Mouse (Mus musculus): ENCODE results near the gene Sf3a3. TPM values are rescaled to one million over a fixed set of nuclear protein-coding genes. Genes with fewer than 3 reads are reported as not detected.

The Sf3a3 gene
- polyA plus RNA-seq, 1 experiment from 2014 or later: 73.6 TPM

DNA sequence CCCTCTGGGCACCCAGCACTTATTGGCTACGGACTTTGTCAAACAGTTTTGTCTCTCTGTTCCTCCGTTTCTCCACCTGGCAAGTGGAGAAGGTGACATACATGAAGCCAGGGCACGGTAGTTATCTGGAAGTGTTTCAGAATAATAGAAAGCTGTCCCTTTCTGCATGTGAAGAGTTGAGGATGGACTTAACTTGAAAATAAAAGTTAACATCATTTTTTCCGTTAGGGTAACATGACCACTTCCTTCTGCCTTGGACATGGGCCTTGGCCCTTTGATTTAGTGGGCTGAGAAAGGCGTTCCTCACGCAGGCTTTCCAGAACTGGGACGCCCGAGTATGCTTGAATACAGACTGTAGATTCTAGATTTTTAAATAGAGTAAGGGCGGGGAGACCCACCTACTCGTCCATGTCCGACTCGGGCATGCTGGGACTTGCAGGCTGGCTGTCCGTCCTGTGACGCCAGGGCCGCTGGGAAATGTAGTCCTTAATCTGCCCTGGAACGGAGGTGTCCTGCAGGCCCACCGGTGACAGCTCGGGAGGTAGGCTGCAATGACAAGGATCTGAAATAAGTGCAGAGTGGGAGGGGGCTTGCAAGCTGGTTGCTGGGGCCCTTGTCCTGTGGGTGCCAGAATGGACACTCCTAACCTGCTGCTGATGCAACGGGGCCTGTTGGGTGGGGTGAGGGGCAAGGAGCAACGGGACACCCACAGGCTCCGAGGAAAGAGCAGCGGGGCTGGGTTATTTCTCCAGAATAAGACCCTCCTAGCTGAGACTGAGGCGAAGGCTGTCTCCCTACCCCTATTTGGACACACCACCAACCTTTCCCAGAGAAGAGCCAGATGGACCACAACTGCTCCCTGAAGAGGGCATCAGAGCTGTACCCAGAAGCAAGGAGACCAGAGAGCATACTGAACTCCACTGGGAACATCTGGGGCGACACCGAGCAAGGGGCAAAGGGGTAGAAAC is 27.1 kb downstream of the Sf3a3 start, which contains the start of gene Inpp5b:
Gene Inpp5b (plus strand): TSS at position 475 of the 968 bp plus-strand sequence.
- Histone ChIP-seq H3K36me3 (no peaks in the 10 kb centered on the region), H3K4me3 (peak within 1 kb of the TSS; percentile 70), H3K9ac (peak within 1 kb of the TSS; percentile 69), H3K27ac (peak within 1 kb of the TSS; percentile 30; the same call in 1 of the 2 replicates), H3K27me3 (no peaks in the 10 kb centered on the region), H3K4me1 (replicated peaks) (peaks cover 9% of the 10 kb centered on the region), H3K9me3 (replicated peaks) (no peaks in the 10 kb centered on the region), H3K4me2 (peak within 1 kb of the TSS; percentile 83)
- ATAC-seq (replicated peaks; ENCODE audit: insufficient number of reproducible peaks, insufficient read depth, low FRiP score, low read depth): peak; percentile 78
- 14% methylated on average over 25 of the region's 25 CpGs for WGBS

DNA sequence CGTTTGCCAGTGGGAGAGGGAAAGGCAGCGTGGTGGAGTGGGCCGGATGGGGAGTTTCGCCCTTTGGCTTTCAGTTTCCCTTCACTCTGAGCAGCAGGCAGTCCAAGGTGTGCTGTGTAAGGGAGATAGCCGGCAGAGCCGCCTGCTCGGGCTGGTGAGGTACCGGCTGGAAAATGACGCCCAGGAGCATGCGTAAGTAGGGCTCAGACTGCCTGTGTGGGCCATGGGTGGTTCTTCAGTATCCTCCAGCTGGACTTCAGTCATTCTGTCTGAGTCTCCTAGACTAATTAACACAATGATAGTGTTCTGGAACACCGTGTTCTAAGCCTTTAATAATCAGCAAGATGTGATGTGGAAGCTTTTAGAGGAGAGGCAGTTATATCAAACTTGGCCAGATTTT is 28.3 kb downstream of the Sf3a3 start:
- H3K4me3 ChIP-seq: no peak overlapping the region
- no peak overlapping the region for H3K9ac ChIP-seq
- no peaks in the 10 kb centered on the region for H3K36me3 ChIP-seq
- H3K4me1 ChIP-seq (replicated peaks): peaks cover 9% of the 10 kb centered on the region
- H3K27ac ChIP-seq: no peak overlapping the region
- no peak for ATAC-seq (replicated peaks; ENCODE audit: insufficient number of reproducible peaks, insufficient read depth, low FRiP score, low read depth)
- whole genome bisulfite sequencing: 82% methylated on average over 11 of the region's 11 CpGs
- H3K27me3 ChIP-seq: no peaks in the 10 kb centered on the region
- peak overlapping the region; percentile 83; the same call in 1 of the 2 replicates for H3K4me2 ChIP-seq
- H3K9me3 ChIP-seq (replicated peaks): no peaks in the 10 kb centered on the region

DNA sequence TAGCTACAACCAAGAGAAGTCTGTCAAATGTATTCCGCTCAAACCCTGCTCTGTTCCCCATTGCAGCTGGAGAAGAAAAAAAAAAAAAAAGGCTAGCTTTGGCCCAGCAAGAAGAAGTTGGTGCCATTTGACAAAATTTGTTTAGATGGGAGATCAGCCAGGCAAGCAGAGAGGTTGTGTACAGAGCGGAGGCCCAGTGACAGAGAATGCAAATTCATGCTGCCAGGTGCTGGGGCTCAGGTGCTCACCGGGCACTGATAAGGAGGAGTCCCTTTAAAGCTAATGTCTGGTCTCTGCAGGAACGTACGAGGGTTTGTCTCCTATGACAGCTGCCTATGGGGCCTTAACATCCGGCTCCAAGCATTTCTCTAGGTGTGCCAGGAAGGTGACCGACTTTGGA is 32.0 kb downstream of the Sf3a3 start:
- H3K4me2 ChIP-seq: no peak overlapping the region
- whole genome bisulfite sequencing: 76% methylated on average over 7 of the region's 7 CpGs
- H3K4me3 ChIP-seq: no peak overlapping the region
- no peak for ATAC-seq (replicated peaks; ENCODE audit: insufficient number of reproducible peaks, insufficient read depth, low FRiP score, low read depth)
- H3K27ac ChIP-seq: no peak overlapping the region
- no peaks in the 10 kb centered on the region for H3K36me3 ChIP-seq
- no peaks in the 10 kb centered on the region for H3K27me3 ChIP-seq
- H3K9ac ChIP-seq: no peak overlapping the region
- H3K9me3 ChIP-seq (replicated peaks): no peaks in the 10 kb centered on the region
- peaks cover 12% of the 10 kb centered on the region for H3K4me1 ChIP-seq (replicated peaks)

DNA sequence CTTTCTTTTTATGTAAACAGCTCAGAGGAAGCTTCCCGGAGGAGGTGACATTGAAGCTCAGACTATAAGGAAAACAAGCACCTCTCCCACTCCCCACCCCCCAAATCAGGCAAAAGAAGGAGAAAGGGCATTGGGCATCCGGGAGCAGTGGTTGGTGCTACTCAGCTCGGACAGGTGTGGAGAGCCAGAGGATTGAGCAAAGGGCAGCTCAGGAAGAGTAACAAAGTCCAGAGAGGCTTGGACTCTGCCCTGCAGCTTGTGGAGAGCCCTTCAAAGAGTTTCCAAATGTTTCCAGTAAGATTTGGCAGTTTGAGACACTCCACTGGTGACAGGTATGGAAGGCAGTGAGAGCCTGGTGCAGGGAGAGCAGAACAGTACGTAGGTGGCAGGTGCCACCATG is 33.3 kb downstream of the Sf3a3 start:
- no peak overlapping the region for H3K9ac ChIP-seq
- H3K36me3 ChIP-seq: no peaks in the 10 kb centered on the region
- peaks cover 17% of the 10 kb centered on the region for H3K4me1 ChIP-seq (replicated peaks)
- no peak overlapping the region for H3K4me3 ChIP-seq
- H3K27me3 ChIP-seq: no peaks in the 10 kb centered on the region
- H3K9me3 ChIP-seq (replicated peaks): no peaks in the 10 kb centered on the region
- no peak overlapping the region for H3K27ac ChIP-seq
- no peak overlapping the region for H3K4me2 ChIP-seq
- no peak for ATAC-seq (replicated peaks; ENCODE audit: insufficient number of reproducible peaks, insufficient read depth, low FRiP score, low read depth)
- WGBS: 61% methylated on average over 4 of the region's 4 CpGs

DNA sequence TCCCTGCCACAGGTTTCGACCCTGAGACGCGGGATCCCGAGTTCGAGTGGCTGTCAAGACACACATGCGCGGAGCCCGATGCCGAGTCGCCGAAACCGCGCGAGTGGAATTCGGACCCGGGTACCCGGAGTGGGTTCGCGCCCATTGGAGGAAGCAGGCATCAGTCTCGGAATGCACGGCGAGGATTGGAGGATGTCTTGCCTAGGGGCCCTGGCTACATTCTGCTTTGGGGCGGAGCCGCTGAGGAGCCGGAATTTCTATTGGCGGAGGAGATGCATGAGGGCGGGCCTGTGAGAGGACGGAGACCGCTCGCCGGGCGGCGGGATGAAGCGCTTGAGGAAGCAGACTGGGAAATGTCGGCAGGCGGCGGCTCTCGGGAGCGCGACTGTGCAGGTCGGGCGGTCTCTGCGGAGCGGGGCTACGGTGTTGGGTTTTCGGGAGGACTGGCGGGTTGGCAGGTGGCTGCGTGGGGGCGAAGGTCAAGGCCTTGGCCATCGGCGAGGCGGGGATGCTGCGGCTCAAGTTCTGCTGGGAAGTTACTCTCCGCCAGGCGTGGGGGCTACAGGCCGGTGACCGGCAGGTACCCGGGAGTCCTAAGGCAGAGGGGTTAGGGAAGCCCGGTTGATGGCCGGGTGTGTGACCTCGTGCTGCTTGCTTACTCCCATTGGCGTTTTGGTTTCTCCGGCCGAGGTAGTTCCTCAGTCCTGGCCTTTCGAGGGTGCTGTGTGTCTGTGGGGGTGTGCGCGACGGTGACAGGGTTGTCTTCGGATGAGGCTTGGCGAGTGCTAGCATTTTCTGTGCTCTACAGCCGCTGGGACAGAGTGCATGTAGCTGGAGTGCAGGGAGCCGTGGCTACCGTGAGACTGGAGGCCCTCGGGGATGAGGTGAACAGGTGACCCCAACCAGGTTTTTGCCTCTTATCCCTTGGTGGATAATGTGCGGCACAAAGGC is 37.0 kb downstream of the Sf3a3 start:
- no peaks in the 10 kb centered on the region for H3K36me3 ChIP-seq
- peak overlapping the region; percentile 92 for H3K4me3 ChIP-seq
- under 1% methylated on average over 75 of the region's 75 CpGs for WGBS
- peaks cover 31% of the 10 kb centered on the region for H3K4me1 ChIP-seq (replicated peaks)
- H3K9ac ChIP-seq: peak overlapping the region; percentile 77
- no peaks in the 10 kb centered on the region for H3K27me3 ChIP-seq
- ATAC-seq (replicated peaks; ENCODE audit: insufficient number of reproducible peaks, insufficient read depth, low FRiP score, low read depth): peak; percentile 99
- peak overlapping the region; percentile 47 for H3K27ac ChIP-seq
- no peaks in the 10 kb centered on the region for H3K9me3 ChIP-seq (replicated peaks)
- peak overlapping the region; percentile 97 for H3K4me2 ChIP-seq

DNA sequence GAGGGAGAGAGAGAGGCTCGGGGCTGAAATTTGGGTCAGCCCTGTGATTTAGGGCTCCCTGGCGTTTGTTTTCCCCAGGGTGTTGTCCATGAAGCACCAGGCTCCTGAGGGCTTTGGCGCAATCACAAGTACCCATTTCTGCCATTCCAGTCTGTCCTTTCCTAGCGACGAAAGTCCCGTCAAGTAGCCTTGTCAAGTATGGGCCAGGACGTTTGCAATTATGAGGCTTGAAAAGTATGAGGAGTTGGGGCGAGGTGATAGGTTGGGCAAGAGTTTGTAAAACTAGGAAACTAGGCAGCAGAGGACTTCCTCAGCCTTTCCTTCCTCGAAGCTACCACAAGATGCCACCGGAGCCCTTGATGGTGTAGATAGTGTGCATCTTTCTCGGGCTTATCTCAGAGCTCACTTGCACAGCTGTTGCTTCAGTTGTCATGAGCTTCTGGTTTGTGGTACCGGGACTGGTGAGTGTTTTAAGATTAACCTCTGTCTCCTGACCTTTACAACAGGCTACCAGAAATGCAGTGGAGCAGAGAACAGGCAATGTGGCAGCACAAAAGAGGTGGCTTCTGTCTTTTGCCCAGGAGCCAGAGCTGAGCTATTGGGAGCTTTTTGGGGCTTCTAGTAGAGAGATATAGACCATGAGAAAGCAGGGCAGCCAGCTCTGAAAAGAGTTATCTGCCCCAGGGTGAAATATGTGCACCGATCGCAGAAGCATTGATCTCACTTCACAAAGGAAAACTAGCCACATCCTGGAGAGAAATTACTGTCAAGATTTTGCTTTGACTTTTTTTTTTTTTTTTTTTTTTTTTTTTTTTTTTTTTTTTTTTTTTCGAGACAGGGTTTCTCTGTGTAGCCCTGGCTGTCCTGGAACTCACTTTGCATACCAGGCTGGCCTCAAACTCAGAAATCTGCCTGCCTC is 38.0 kb downstream of the Sf3a3 start:
- no peak for ATAC-seq (replicated peaks; ENCODE audit: insufficient number of reproducible peaks, insufficient read depth, low FRiP score, low read depth)
- Histone ChIP-seq H3K4me2 (peak overlapping the region; percentile 97), H3K9ac (peak overlapping the region; percentile 77), H3K27ac (peak overlapping the region; percentile 47; the same call in 1 of the 2 replicates), H3K9me3 (replicated peaks) (no peaks in the 10 kb centered on the region), H3K4me3 (peak overlapping the region; percentile 92), H3K36me3 (no peaks in the 10 kb centered on the region), H3K4me1 (replicated peaks) (peaks cover 31% of the 10 kb centered on the region), H3K27me3 (no peaks in the 10 kb centered on the region)
- WGBS: 17% methylated on average over 15 of the region's 15 CpGs

DNA sequence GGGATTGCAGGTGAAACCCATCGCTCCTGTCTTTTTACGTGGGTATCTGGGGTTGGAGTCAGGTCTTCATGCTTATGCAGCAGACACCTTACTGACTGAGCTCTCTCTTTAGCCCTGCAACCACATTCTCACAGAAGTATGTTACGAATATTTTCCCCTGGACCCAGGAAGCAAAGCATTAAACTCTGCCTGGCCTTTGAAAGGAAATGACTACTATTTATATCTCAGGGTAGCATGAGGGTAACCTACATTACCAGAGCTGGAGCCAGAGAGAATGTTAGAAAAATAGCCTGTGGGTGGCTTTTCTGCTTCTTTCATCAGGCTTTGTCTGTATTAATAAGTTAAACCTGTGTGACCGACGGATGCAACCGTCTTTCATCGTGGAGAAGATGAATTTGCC is 41.0 kb downstream of the Sf3a3 start:
- no peak for ATAC-seq (replicated peaks; ENCODE audit: insufficient number of reproducible peaks, insufficient read depth, low FRiP score, low read depth)
- no peak overlapping the region for H3K4me2 ChIP-seq
- H3K9me3 ChIP-seq (replicated peaks): no peaks in the 10 kb centered on the region
- no peak overlapping the region for H3K27ac ChIP-seq
- no peaks in the 10 kb centered on the region for H3K27me3 ChIP-seq
- H3K9ac ChIP-seq: no peak overlapping the region
- 57% methylated on average over 7 of the region's 7 CpGs for WGBS
- H3K4me1 ChIP-seq (replicated peaks): peaks cover 34% of the 10 kb centered on the region
- H3K4me3 ChIP-seq: no peak overlapping the region
- no peaks in the 10 kb centered on the region for H3K36me3 ChIP-seq

DNA sequence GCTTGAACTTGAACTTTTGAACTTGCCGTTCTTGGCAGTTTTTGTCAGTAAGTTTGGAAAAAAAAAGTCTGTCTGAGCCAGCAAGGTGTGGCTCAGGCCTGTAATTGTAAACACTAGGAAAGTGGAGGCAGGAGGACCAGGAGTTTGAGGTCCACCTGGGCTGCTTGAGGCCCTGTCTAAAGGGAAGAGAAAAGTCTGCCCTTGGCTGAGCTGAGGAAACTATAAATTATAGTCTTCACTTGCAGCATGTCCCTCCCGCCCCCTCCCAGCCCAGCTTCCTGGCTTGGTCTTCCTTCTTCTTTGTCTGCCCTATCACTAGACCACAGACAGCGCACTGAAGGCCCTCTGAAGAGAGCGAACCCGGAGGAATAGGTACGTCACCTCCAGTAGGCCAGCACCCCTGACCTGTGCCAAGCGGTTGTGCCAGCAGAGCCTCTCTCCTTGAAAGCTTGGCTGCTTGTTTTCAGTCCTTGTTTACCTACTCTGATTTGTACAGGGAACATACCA is 44.8 kb downstream of the Sf3a3 start:
- no peak for ATAC-seq (replicated peaks; ENCODE audit: insufficient number of reproducible peaks, insufficient read depth, low FRiP score, low read depth)
- Histone ChIP-seq H3K9ac (no peak overlapping the region), H3K27me3 (no peaks in the 10 kb centered on the region), H3K36me3 (no peaks in the 10 kb centered on the region), H3K9me3 (replicated peaks) (no peaks in the 10 kb centered on the region), H3K27ac (peak overlapping the region; percentile 42), H3K4me1 (replicated peaks) (peaks cover 11% of the 10 kb centered on the region), H3K4me3 (no peak overlapping the region), H3K4me2 (no peak overlapping the region)
- 64% methylated on average over 7 of the region's 7 CpGs for WGBS

DNA sequence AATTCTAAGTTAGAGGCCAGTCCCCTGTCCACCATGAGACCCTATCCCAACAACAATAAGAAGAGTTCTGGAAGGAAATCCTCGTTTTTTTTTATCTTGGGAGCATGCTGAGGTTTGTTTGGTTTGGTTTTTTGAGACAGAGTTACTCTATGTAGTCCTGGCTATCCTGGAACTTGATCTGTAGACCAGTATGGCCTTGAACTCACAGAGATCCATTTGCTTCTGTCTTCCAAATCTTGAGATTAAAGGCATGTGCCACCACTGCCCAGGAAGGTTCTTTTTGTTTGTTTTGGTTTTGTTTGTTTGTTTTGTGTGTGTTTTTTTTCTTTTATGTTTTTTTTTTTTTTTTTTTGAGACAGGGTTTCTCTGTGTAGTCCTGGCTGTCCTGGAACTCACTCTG is 46.6 kb downstream of the Sf3a3 start:
- Histone ChIP-seq H3K4me1 (replicated peaks) (peaks cover 8% of the 10 kb centered on the region), H3K9me3 (replicated peaks) (no peaks in the 10 kb centered on the region), H3K9ac (no peak overlapping the region), H3K4me3 (no peak overlapping the region), H3K27me3 (no peaks in the 10 kb centered on the region), H3K4me2 (no peak overlapping the region), H3K27ac (no peak overlapping the region), H3K36me3 (no peaks in the 10 kb centered on the region)
- no peak for ATAC-seq (replicated peaks; ENCODE audit: insufficient number of reproducible peaks, insufficient read depth, low FRiP score, low read depth)
- WGBS: 41% methylated on average over 1 of the region's 1 CpGs

DNA sequence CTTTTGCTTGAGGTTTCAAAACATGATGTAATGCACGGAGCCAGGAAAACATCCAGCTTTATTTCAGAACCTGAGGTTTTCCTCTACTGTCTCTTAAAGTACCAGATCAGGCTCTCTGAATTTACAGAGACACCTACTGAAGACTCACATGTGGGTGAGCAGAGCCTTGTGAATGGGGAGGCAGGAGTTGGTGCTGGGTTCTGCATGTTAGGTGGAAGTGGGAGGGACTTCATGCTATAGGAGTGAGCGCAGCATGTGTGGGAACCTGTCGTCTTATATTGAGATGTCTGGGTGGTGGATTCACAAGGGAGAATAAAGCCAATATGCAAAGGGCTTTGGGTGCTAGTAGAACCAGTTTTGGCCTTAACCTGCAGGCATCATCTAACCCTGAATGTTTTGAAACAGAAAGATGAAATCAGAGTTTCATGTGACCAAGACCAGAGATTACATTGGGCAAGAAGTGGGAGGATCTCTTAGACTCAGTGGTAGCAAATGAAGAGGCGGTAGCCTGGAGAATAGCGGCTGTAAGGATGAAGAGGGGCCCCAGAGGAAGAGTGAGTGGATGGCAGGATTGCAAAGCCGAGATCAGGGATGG is 48.4 kb downstream of the Sf3a3 start:
- H3K4me2 ChIP-seq: no peak overlapping the region

More for the DNA sequence above, 48.4 kb downstream of the Sf3a3 start:
- H3K9me3 ChIP-seq (replicated peaks): no peaks in the 10 kb centered on the region
- no peak for ATAC-seq (replicated peaks; ENCODE audit: insufficient number of reproducible peaks, insufficient read depth, low FRiP score, low read depth)
- H3K4me1 ChIP-seq (replicated peaks): peaks cover 16% of the 10 kb centered on the region
- no peaks in the 10 kb centered on the region for H3K27me3 ChIP-seq
- no peak overlapping the region for H3K4me3 ChIP-seq
- WGBS: 75% methylated on average over 6 of the region's 6 CpGs
- H3K36me3 ChIP-seq: no peaks in the 10 kb centered on the region
- no peak overlapping the region for H3K27ac ChIP-seq
- no peak overlapping the region for H3K9ac ChIP-seq
